Mouse (Mus musculus) liver, embryonic 11.5 days (tissue): ENCODE data around the gene Cox4i2. TPM values are rescaled to one million over a fixed set of nuclear protein-coding genes. Genes with fewer than 3 reads are reported as not detected.

Experiments
- ATAC-seq: fragments of 200-750 bp; cut with Nextera tagmentation; replicated peaks from 2 replicates; pipeline ENCODE4 v1.8.0; 2017; ENCODE audit warnings: moderate number of reproducible peaks, mild to moderate bottlenecking, moderate TSS enrichment, moderate library complexity; ENCODE audit not compliant: low FRiP score
- DNase-seq: peaks from one replicate; pipeline ENCODE4 v3.0.0-alpha.2; 2017; ENCODE audit warnings: low spot score
- H3K27ac ChIP-seq: fragments of 300-500 bp; sonication (generic); 2 replicates; pipeline ENCODE4 v1.5.1; 2014; ENCODE audit warnings: mild to moderate bottlenecking, low read depth, low read length, control low read depth
- H3K27me3 ChIP-seq: fragments of 300-500 bp; sonication (generic); replicated peaks from 2 replicates; pipeline ENCODE4 v1.6.1; 2014; ENCODE audit warnings: low read length, mixed read lengths; ENCODE audit not compliant: control insufficient read depth, insufficient read depth
- H3K36me3 ChIP-seq: fragments of 300-500 bp; sonication (generic); 2 replicates; pipeline ENCODE4 v1.6.1; 2014; ENCODE audit warnings: mild to moderate bottlenecking, low read length, moderate library complexity, mixed read lengths; ENCODE audit not compliant: control insufficient read depth, insufficient read depth
- H3K4me1 ChIP-seq: fragments of 300-500 bp; sonication (generic); replicated peaks from 2 replicates; pipeline ENCODE4 v1.6.1; 2014; ENCODE audit warnings: low read length, mixed read lengths; ENCODE audit not compliant: control insufficient read depth, insufficient read depth
- H3K4me2 ChIP-seq: fragments of 300-500 bp; sonication (generic); 2 replicates; pipeline ENCODE4 v1.6.1; 2014; ENCODE audit warnings: mild to moderate bottlenecking, control low read depth, moderate library complexity
- H3K4me3 ChIP-seq: fragments of 300-500 bp; sonication (generic); 2 replicates; pipeline ENCODE4 v1.5.1; 2014; ENCODE audit warnings: low read depth, low read length, control low read depth
- H3K9ac ChIP-seq: fragments of 300-500 bp; sonication (generic); 2 replicates; pipeline ENCODE4 v1.6.1; 2014; ENCODE audit warnings: low read depth, low read length, control low read depth
- H3K9me3 ChIP-seq: fragments of 300-500 bp; sonication (generic); 2 replicates; pipeline ENCODE4 v1.6.1; 2016; ENCODE audit warnings: low read length, inconsistent platforms, mixed read lengths; ENCODE audit not compliant: control insufficient read depth
- WGBS: fragments of 180-500 bp; shearing (Covaris S2); extraction: QIAGEN DNeasy Blood & Tissue Kit; methylation state at CpG from one replicate; pipeline ENCODE4 v1.1.7; 2014; 5-methylcytosine and 5-hydroxymethylcytosine counted together
- polyA plus RNA-seq: library from polyadenylated mRNA; unstranded; fragments of >200 nt; fragmentation: Nextera tagmentation; extraction: Ambion mirVana; gene quantifications from 2 replicates; pipeline ENCODE4 v1.2.1, GENCODE M21; 2014

Cox4i2 gene
- polyA plus RNA-seq, 1 experiment from 2014 or later = 8.5 TPM

- peak; percentile 73 for DNase-seq
- no peaks in the 10 kb centered on the region for H3K27me3 ChIP-seq
- peak; percentile 92 for ATAC-seq
- 8% methylated on average over 4 of the region's 4 CpGs for WGBS
- H3K4me2 ChIP-seq = peak overlapping the region; percentile 94
- no peaks in the 10 kb centered on the region for H3K9me3 ChIP-seq
- H3K4me1 ChIP-seq = peaks cover 89% of the 10 kb centered on the region
- H3K36me3 ChIP-seq = 0 out of 2 replicates have a peak, but pooled peaks cover 3% of the 10 kb centered on the region
- H3K4me3 ChIP-seq = peak overlapping the region; percentile 35
- peak overlapping the region; percentile 72 for H3K9ac ChIP-seq
- peak overlapping the region; percentile 100 for H3K27ac ChIP-seq
These were observed 35.6 kb downstream of the Cox4i2 start for GRCm38 (mm10) chr2:152789591-152789999.

GRCm38 (mm10) chr2:152792461-152792860, 38.5 kb downstream of the Cox4i2 start:
- H3K36me3 ChIP-seq = 0 out of 2 replicates have a peak, but pooled peaks cover 3% of the 10 kb centered on the region
- no peak overlapping the region for H3K4me3 ChIP-seq
- 48% methylated on average over 2 of the region's 2 CpGs for WGBS
- no peaks in the 10 kb centered on the region for H3K9me3 ChIP-seq
- DNase-seq = no peak
- no peaks in the 10 kb centered on the region for H3K27me3 ChIP-seq
- H3K27ac ChIP-seq = no peak overlapping the region
- no peak overlapping the region for H3K9ac ChIP-seq
- ATAC-seq = no peak
- H3K4me2 ChIP-seq = no peak overlapping the region
- peaks cover 68% of the 10 kb centered on the region for H3K4me1 ChIP-seq

GRCm38 (mm10) chr2:152793381-152793780, 39.4 kb downstream of the Cox4i2 start:
- Histone ChIP-seq H3K9me3 (no peaks in the 10 kb centered on the region), H3K9ac (no peak overlapping the region), H3K27me3 (no peaks in the 10 kb centered on the region), H3K27ac (no peak overlapping the region), H3K36me3 (0 out of 2 replicates have a peak, but pooled peaks cover 3% of the 10 kb centered on the region), H3K4me2 (no peak overlapping the region), H3K4me3 (no peak overlapping the region), H3K4me1 (peaks cover 59% of the 10 kb centered on the region)
- DNase-seq (no peak), ATAC-seq (no peak)
- WGBS = 67% methylated on average over 5 of the region's 5 CpGs

GRCm38 (mm10) chr2:152794281-152794827, 40.4 kb downstream of the Cox4i2 start:
- Histone ChIP-seq H3K4me3 (no peak overlapping the region), H3K4me2 (no peak overlapping the region), H3K36me3 (0 out of 2 replicates have a peak, but pooled peaks cover 3% of the 10 kb centered on the region), H3K4me1 (peaks cover 49% of the 10 kb centered on the region), H3K9me3 (no peaks in the 10 kb centered on the region), H3K27ac (no peak overlapping the region), H3K9ac (no peak overlapping the region), H3K27me3 (no peaks in the 10 kb centered on the region)
- WGBS = 73% methylated on average over 9 of the region's 9 CpGs
- DNase-seq = no peak
- no peak for ATAC-seq

- no peak overlapping the region for H3K27ac ChIP-seq
- no peaks in the 10 kb centered on the region for H3K27me3 ChIP-seq
- no peaks in the 10 kb centered on the region for H3K9me3 ChIP-seq
- H3K9ac ChIP-seq = no peak overlapping the region
- no peak overlapping the region for H3K4me2 ChIP-seq
- no peak overlapping the region for H3K4me3 ChIP-seq
- DNase-seq (no peak), ATAC-seq (no peak)
- WGBS = 83% methylated on average over 1 of the region's 1 CpGs
- H3K36me3 ChIP-seq = no peaks in the 10 kb centered on the region
- peaks cover 24% of the 10 kb centered on the region for H3K4me1 ChIP-seq
These were observed 43.6 kb downstream of the Cox4i2 start for GRCm38 (mm10) chr2:152797589-152797988.

- H3K4me3 ChIP-seq = no peak overlapping the region
- ATAC-seq (no peak), DNase-seq (no peak)
- no peaks in the 10 kb centered on the region for H3K36me3 ChIP-seq
- H3K27me3 ChIP-seq = no peaks in the 10 kb centered on the region
- H3K4me2 ChIP-seq = no peak overlapping the region
- no peak overlapping the region for H3K27ac ChIP-seq
- no peaks in the 10 kb centered on the region for H3K9me3 ChIP-seq
- no peak overlapping the region for H3K9ac ChIP-seq
- WGBS = 77% methylated on average over 7 of the region's 7 CpGs
- H3K4me1 ChIP-seq = peaks cover 26% of the 10 kb centered on the region
These were observed 46.2 kb downstream of the Cox4i2 start for GRCm38 (mm10) chr2:152799954-152800761.

GRCm38 (mm10) chr2:152800762-152801113, 46.8 kb downstream of the Cox4i2 start:
- DNase-seq (no peak), ATAC-seq (no peak)
- peaks cover 32% of the 10 kb centered on the region for H3K4me1 ChIP-seq
- H3K4me2 ChIP-seq = no peak overlapping the region
- H3K9me3 ChIP-seq = no peaks in the 10 kb centered on the region
- no peak overlapping the region for H3K9ac ChIP-seq
- H3K27ac ChIP-seq = no peak overlapping the region
- H3K36me3 ChIP-seq = no peaks in the 10 kb centered on the region
- H3K27me3 ChIP-seq = no peaks in the 10 kb centered on the region
- no peak overlapping the region for H3K4me3 ChIP-seq

GRCm38 (mm10) chr2:152802303-152802702, 48.3 kb downstream of the Cox4i2 start:
- H3K4me1 ChIP-seq = peaks cover 47% of the 10 kb centered on the region
- no peak overlapping the region for H3K4me3 ChIP-seq
- H3K27me3 ChIP-seq = no peaks in the 10 kb centered on the region
- H3K9me3 ChIP-seq = no peaks in the 10 kb centered on the region
- no peak overlapping the region for H3K9ac ChIP-seq
- ATAC-seq (no peak), DNase-seq (no peak)
- no peak overlapping the region for H3K27ac ChIP-seq
- no peaks in the 10 kb centered on the region for H3K36me3 ChIP-seq
- H3K4me2 ChIP-seq = no peak overlapping the region
- WGBS = 92% methylated on average over 10 of the region's 10 CpGs

- ATAC-seq (no peak), DNase-seq (no peak)
- no peaks in the 10 kb centered on the region for H3K36me3 ChIP-seq
- 81% methylated on average over 5 of the region's 5 CpGs for WGBS
- no peak overlapping the region for H3K27ac ChIP-seq
- no peak overlapping the region for H3K4me3 ChIP-seq
- H3K9ac ChIP-seq = 0 out of 2 replicates have a peak overlapping the region, but pooled peaks have one; percentile 1
- H3K4me1 ChIP-seq = peaks cover 47% of the 10 kb centered on the region
- no peaks in the 10 kb centered on the region for H3K27me3 ChIP-seq
- H3K9me3 ChIP-seq = no peaks in the 10 kb centered on the region
- H3K4me2 ChIP-seq = no peak overlapping the region
These were observed 49.1 kb downstream of the Cox4i2 start for GRCm38 (mm10) chr2:152803081-152803480.
